Mouse (Mus musculus) left cerebral cortex, adult 2 months (tissue): ENCODE data around the gene Hist1h2ad. TPM values are rescaled to one million over a fixed set of nuclear protein-coding genes. Genes with fewer than 3 reads are reported as not detected.

Experiments used
- DNase-seq, 2 experiments: peaks; one replicate each; pipeline ENCODE4 v3.0.0; 2021 to 2022; ENCODE audit warnings: low spot score in 2 of 2, mixed read lengths in 1 of 2; ENCODE audit errors: extremely low spot score in 1 of 2
- H3K27ac ChIP-seq: fragments of 200-600 bp; 2 replicates; pipeline ENCODE4 v1.8.1; 2022
- H3K4me3 ChIP-seq: fragments of 200-600 bp; 2 replicates; pipeline ENCODE4 v1.8.1; 2022
- CTCF ChIP-seq: fragments of 200-600 bp; IDR thresholded peaks from 2 replicates; pipeline ENCODE4 v1.8.1; 2022; ENCODE audit warnings: antibody characterized with exemption, mild to moderate bottlenecking, moderate library complexity
- intact Hi-C: fragments of 180-260 bp; cut with DNase I; formaldehyde crosslinking; loops from one replicate; pipeline ENCODE4 v1.15.1; 2025
- microRNA-seq, 2 experiments: library from miRNA; unstranded; fragments of <30 nt; microRNA quantifications; one replicate each; pipeline ENCODE4 v1.2.0; 2021
- total RNA-seq, 2 experiments: library from RNA; stranded (reverse); gene quantifications; 2 replicates each; pipeline ENCODE4 v1.2.3; 2021

The Hist1h2ad gene
- total RNA-seq, 2 experiments from 2014 or later: 3.8 to 9.0 TPM

DNA sequence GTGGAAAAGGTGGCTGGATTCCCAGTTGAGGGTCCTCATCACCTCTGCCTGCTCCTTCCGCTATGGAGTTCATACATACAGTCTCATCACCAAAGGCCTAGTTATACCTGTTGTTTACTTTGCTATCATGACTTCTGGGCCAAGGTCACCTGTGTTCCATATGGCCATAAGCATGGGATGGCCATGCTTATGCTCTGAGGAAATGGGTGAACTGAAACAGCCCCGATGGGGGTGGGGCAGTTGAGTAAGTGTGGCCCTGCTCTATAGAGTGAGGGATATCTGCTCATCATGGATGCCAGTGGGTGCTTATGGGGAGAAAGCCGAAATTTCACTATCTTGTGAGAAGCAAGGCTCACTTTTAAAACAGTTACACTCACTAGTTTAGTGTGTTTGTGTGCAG lies 30.9 kb downstream of the Hist1h2ad start:
- DNase-seq: no peak
- no peak overlapping the region for H3K4me3 ChIP-seq
- TF ChIP-seq CTCF: no peak
- intact Hi-C loops: no loop called here
- no peak overlapping the region for H3K27ac ChIP-seq

DNA sequence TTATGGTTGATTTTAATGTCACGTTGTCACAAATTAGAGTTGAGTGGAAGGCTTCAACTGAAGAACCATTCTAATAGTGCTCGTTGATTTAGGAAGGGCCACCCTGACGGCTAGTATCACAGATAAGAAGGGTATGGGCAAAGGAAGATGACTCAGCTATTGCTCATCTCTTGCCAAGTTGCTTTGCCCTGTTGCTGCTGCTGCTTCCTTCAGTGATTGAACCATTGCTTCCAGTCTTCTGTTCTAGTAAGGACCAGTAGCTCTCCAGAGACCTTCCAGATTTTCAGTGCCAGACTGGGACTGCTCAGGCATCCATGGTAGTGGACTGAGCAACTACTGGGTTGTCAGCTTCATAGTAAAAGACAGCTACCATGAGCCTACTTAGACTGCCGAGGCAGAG lies 35.0 kb downstream of the Hist1h2ad start:
- intact Hi-C loops: no loop called here
- Histone ChIP-seq H3K27ac (no peak overlapping the region), H3K4me3 (no peak overlapping the region)
- no peak for TF ChIP-seq CTCF
- DNase-seq: no peak

DNA sequence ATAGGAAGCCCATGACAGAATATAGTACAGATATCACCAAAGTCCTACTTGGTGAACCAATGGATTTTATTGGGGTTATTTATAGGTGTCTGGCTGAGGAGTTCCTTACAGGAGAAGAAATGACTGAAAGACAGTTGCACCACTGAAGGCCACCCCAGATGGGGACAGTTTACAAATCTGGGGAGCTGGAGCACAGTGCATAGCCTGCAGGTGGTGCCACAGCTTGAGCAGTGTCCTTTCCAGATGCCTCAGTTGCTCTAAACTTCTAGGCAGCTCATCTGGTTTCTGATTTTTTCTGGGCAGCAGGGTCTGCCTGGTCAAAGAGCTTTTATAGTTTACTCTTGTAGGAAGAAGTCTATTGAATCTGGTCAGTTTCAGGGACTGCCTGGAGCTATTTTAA lies 35.7 kb downstream of the Hist1h2ad start:
- DNase-seq: no peak
- intact Hi-C loops: no loop called here
- no peak overlapping the region for H3K27ac ChIP-seq
- TF ChIP-seq CTCF: no peak
- no peak overlapping the region for H3K4me3 ChIP-seq

- no peak for TF ChIP-seq CTCF
Measured at GRCm38 (mm10) chr13:23610393-23610792, 36.2 kb downstream of the Hist1h2ad start.

GRCm38 (mm10) chr13:23611638-23612037 lies 37.5 kb downstream of the Hist1h2ad start:
- no peak for DNase-seq
- intact Hi-C loops: no loop called here
- no peak for TF ChIP-seq CTCF
- H3K4me3 ChIP-seq: no peak overlapping the region
- H3K27ac ChIP-seq: no peak overlapping the region

More at GRCm38 (mm10) chr13:23610393-23610792, 36.2 kb downstream of the Hist1h2ad start:
- DNase-seq: no peak
- Histone ChIP-seq H3K27ac (no peak overlapping the region), H3K4me3 (no peak overlapping the region)
- intact Hi-C loops: no loop called here

- Histone ChIP-seq H3K27ac (peak overlapping the region; percentile 90), H3K4me3 (peak overlapping the region; percentile 76)
- intact Hi-C loops: loop anchor here (2.0 to 10.0 kb wide), 6 partner anchors 33 to 1909 kb away; partner anchors contain the start of genes Hist1h1b, Hist1h1c, Hist1h1t and Hist1h2an
- no peak for DNase-seq
- TF ChIP-seq CTCF: no peak
Measured at GRCm38 (mm10) chr13:23620056-23620732, 46.0 kb downstream of the Hist1h2ad start.

DNA sequence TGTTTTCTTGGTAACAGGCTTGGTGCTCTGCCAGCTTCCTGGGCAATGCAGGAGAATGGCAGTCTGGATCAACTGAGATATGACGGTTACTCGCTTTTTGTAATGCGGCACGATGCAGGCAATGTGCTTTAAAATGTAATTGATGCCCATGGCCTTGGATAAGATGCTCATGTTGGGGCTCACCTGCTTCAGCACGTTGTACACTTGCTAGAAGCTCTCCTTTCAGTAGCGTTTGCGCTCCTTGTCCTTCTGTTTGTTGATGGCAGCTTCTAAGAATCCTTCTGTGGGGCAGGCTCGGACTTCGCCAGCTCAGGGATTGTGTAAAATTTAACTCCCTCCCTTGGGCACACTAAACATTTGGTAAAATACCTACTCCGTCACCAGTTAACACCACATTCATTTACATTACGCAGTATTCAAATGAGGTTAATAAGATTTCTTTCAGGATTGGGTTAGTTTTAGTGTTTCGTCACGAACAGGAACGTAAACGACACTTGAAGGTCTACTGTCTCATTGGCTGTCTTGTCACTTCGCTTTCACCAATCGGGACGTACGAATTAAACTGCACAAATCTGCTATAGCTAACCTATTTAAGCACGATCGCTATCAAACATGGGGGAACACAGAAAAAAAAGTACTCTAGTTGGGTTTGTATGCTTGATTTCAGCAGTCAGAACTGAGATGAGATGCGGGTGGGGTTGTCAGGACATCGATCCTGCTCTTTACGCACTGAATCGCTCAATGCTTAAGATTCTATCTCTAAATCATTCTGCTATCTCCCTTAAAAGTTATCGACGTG lies 46.8 kb downstream of the Hist1h2ad start, which contains the start of gene Hist1h2be:
Gene Hist1h2be, minus strand, starts transcription at position 392 of the 799 bp plus-strand sequence.
- intact Hi-C loops: loop anchor here (1.0 to 10.0 kb wide), 8 partner anchors 34 to 1910 kb away; partner anchors contain the start of genes Hist1h1b, Hist1h1c, Hist1h1t and Hist1h2an
- Histone ChIP-seq H3K4me3 (peak within 1 kb of the TSS; percentile 76), H3K27ac (peak within 1 kb of the TSS; percentile 90)
- DNase-seq: peak; percentile 52 to 61
- TF ChIP-seq CTCF: no peak

GRCm38 (mm10) chr13:23621532-23622174 lies 47.5 kb downstream of the Hist1h2ad start:
- TF ChIP-seq CTCF: no peak
- Histone ChIP-seq H3K4me3 (peak overlapping the region; percentile 76), H3K27ac (peak overlapping the region; percentile 90)
- DNase-seq: peak; percentile 54 to 69
- intact Hi-C loops: loop anchor here (1.0 to 10.0 kb wide), 9 partner anchors 35 to 1911 kb away; partner anchors contain the start of genes Hist1h1b, Hist1h1c, Hist1h1t and Hist1h2ak

DNA sequence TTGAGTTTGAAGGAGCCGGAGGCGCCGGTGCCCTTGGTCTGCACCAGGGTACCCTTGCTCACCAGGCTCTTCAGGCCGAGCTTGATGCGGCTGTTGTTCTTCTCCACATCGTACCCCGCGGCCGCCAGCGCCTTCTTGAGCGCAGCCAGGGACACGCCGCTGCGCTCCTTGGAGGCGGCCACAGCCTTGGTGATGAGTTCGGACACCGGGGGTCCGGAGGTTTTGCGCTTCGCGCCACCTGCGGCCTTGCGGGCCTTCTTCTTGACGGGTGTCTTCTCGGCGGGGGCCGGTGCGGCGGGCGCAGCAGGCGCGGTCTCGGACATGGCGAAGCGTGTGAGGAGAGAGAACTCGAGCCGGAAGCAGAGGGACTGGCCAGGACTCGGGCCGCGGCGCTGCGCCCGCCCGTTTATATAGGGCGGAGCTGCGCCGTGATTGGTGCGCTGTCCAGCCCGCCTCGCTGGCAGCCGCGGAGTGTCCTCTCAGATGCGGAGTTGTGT lies 48.0 kb downstream of the Hist1h2ad start, which contains the start of gene Hist1h1e:
Gene Hist1h1e, minus strand, starts transcription at position 384 of the 497 bp plus-strand sequence.
- peak; percentile 86 to 88 for DNase-seq
- H3K27ac ChIP-seq: peak within 1 kb of the TSS; percentile 90
- intact Hi-C loops: loop anchor here (2.0 to 10.0 kb wide), 4 partner anchors 75 to 1869 kb away; partner anchors contain the start of genes Hist1h1b, Hist1h1c, Hist1h1t and Hist1h2ak
- H3K4me3 ChIP-seq: peak within 1 kb of the TSS; percentile 76

DNA sequence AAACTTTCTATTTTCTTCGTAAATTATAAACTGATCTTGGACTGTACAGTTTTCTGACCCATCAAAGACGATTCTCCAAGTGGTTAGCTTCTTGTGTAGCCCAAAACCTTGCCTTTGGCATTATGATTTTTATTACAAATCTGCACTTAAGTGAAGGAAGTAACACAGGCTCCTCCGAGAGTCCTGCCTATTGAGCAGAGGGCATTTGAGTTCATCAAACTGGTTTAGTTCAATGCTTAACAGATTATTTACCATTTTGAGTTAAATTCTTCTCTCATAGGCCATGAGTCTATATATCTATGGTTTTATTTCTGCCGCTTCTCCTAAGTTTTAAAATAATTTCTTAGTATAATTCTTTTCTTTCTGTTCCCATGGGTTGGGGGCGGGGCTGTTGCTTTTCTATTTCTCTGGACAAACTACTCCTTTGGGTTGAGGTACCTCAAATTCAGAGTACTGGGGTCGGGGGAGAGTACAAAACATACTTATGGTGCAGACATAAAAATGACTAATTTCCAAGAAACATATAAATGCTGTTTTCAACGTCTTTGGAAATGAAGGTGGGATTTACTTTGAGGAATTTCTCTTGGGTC lies 48.8 kb downstream of the Hist1h2ad start:
- TF ChIP-seq CTCF: no peak
- Histone ChIP-seq H3K27ac (peak overlapping the region; percentile 84), H3K4me3 (peak overlapping the region; percentile 76)
- DNase-seq: no peak
- intact Hi-C loops: loop anchor here (2.0 to 10.0 kb wide), 4 partner anchors 74 to 1870 kb away; partner anchors contain the start of genes Hist1h1b, Hist1h1c, Hist1h1t and Hist1h2ak

Small RNAs within 50 kb of the gene (microRNA-seq; reads per million reads assigned to microRNA genes)
- gene Gm44297 (0 reads per million in 2 experiments), gene Gm44359 (0 reads per million in 2 experiments), gene Gm44394 (0 to 0.24 reads per million in 2 experiments)

Other genes starting within 250 kb of the Hist1h2ad start
- 10 to 100 TPM; 29.8 to 33.3 TPM for gene Zfp322a, start 205.2 kb upstream of the Hist1h2ad start, total RNA-seq
- gene Abt1, start 150.5 kb upstream of the Hist1h2ad start, total RNA-seq: 1 to 10 TPM; 8.9 to 9.8 TPM
- not detected for gene Btn1a1, start 108.5 kb upstream of the Hist1h2ad start, total RNA-seq
- 1 to 10 TPM in 1 of 2 experiments, under 1 TPM in 1; 0.65 to 1.4 TPM for gene Btn2a2, start 85.5 kb upstream of the Hist1h2ad start, total RNA-seq
- 100 to 1,000 TPM; 289 to 340 TPM for gene Hist1h4h, start 43.3 kb upstream of the Hist1h2ad start, total RNA-seq
- gene Hist1h2af, start 40.5 kb upstream of the Hist1h2ad start, total RNA-seq: 1 to 10 TPM; 2.4 to 4.4 TPM
- 1 to 10 TPM; 2.6 to 5.1 TPM for gene Hist1h3g, start 39.0 kb upstream of the Hist1h2ad start, total RNA-seq
- under 1 TPM; 0.61 TPM for gene Hist1h2bh, start 31.0 kb upstream of the Hist1h2ad start, total RNA-seq
- gene Hist1h3f, start 30.3 kb upstream of the Hist1h2ad start, total RNA-seq: 10 to 100 TPM; 12.9 to 15.5 TPM
- gene Hist1h4f, start 22.7 kb upstream of the Hist1h2ad start, total RNA-seq: 100 to 1,000 TPM; 161 to 177 TPM
- gene Hist1h1d, start 21.1 kb upstream of the Hist1h2ad start, total RNA-seq: 1 to 10 TPM; 3.5 TPM
- gene Hist1h3e, start 12.0 kb upstream of the Hist1h2ad start, total RNA-seq: 10 to 100 TPM; 40.1 to 50.4 TPM
- gene Hist1h2ae, start 3.2 kb upstream of the Hist1h2ad start, total RNA-seq: 1 to 10 TPM; 2.4 to 5.0 TPM
- 10 to 100 TPM; 68.0 to 71.2 TPM for gene Hist1h2bg, start 3.0 kb upstream of the Hist1h2ad start, total RNA-seq
- 10 to 100 TPM; 19.7 to 24.1 TPM for gene Hist1h2bf, start 185 bp upstream of the Hist1h2ad start, total RNA-seq
- gene Hist1h3d, start 1.4 kb downstream of the Hist1h2ad start, total RNA-seq: 1 to 10 TPM; 6.9 to 9.9 TPM
- 100 to 1,000 TPM; 141 to 157 TPM for gene Hist1h4d, start 7.2 kb downstream of the Hist1h2ad start, total RNA-seq
- 1 to 10 TPM; 5.4 to 7.9 TPM for gene Hist1h2be, start 46.7 kb downstream of the Hist1h2ad start, total RNA-seq
- 10 to 100 TPM; 53.2 to 57.3 TPM for gene Hist1h1e, start 48.2 kb downstream of the Hist1h2ad start, total RNA-seq
- gene Hist1h2ac, start 109.6 kb downstream of the Hist1h2ad start, total RNA-seq: 1 to 10 TPM; 2.1 to 2.7 TPM
- 10 to 100 TPM; 27.0 to 29.1 TPM for gene Hist1h2bc, start 109.8 kb downstream of the Hist1h2ad start, total RNA-seq
- not detected for gene Hist1h1t, start 121.4 kb downstream of the Hist1h2ad start, total RNA-seq
- gene Hist1h4c, start 124.1 kb downstream of the Hist1h2ad start, total RNA-seq: 100 to 1,000 TPM; 103 TPM
- gene Hfe, start 136.5 kb downstream of the Hist1h2ad start, total RNA-seq: 1 to 10 TPM; 2.4 to 3.1 TPM
- 10 to 100 TPM; 53.4 to 53.7 TPM for gene Hist1h1c, start 164.4 kb downstream of the Hist1h2ad start, total RNA-seq
- 1 to 10 TPM; 1.0 to 1.3 TPM for gene Hist1h3c, start 171.2 kb downstream of the Hist1h2ad start, total RNA-seq
- 10 to 100 TPM; 12.3 to 19.0 TPM for gene Hist1h2bb, start 172.4 kb downstream of the Hist1h2ad start, total RNA-seq
- gene Hist1h2ab, start 176.7 kb downstream of the Hist1h2ad start, total RNA-seq: 10 to 100 TPM; 19.9 to 21.0 TPM
- gene Hist1h3b, start 177.9 kb downstream of the Hist1h2ad start, total RNA-seq: 1 to 10 TPM; 6.6 to 7.5 TPM
- gene Hist1h4b, start 182.6 kb downstream of the Hist1h2ad start, total RNA-seq: 10 to 100 TPM; 62.5 to 93.5 TPM
- gene Hist1h4a, start 186.8 kb downstream of the Hist1h2ad start, total RNA-seq: 10 to 100 TPM; 53.1 to 70.3 TPM
- gene Hist1h3a, start 188.0 kb downstream of the Hist1h2ad start, total RNA-seq: 10 to 100 TPM; 31.1 to 37.0 TPM
- gene Hist1h1a, start 189.3 kb downstream of the Hist1h2ad start, total RNA-seq: 10 to 100 TPM; 21.6 to 22.6 TPM
- gene Trim38, start 195.5 kb downstream of the Hist1h2ad start, total RNA-seq: not detected
- not detected for gene Slc17a2, start 232.6 kb downstream of the Hist1h2ad start, total RNA-seq